Mouse (Mus musculus) layer of hippocampus, postnatal 25 days (tissue): ENCODE measurements around the gene Lce1b. TPM values are rescaled to one million over a fixed set of nuclear protein-coding genes. Genes with fewer than 3 reads are reported as not detected.

Source experiments
- DNase-seq, 2 experiments: peaks; one replicate each; pipeline ENCODE4 v3.0.0; 2022; ENCODE audit warnings: mixed read lengths in 2 of 2, low spot score in 1 of 2; ENCODE audit errors: extremely low spot score in 1 of 2
- total RNA-seq, 2 experiments: library from RNA; stranded (reverse); gene quantifications; 2 replicates each; pipeline ENCODE4 v1.2.3; 2021

Gene Lce1b
- not detected for total RNA-seq

DNA sequence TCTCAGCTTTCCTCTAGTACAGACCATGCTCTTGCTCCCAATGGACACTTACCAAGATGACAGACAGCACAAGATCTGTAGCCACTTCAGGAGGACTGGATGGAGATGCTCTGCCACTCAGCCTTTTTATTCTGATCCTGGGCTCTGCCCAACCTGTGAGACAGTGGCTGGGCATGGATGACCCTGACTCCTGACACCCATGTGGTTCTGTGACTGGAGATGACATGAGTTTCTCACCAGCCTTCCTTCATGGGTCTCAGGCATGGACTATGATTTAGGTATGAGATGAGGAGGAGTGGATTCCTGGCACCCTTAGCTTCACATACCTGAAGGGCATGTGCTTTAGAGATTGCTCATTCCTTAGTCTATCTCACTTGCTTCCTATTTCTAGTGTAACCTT is at the start of gene Lce1b:
Gene Lce1b (minus strand): TSS at position 101 of the 400 bp plus-strand sequence.
- DNase-seq: no peak

DNA sequence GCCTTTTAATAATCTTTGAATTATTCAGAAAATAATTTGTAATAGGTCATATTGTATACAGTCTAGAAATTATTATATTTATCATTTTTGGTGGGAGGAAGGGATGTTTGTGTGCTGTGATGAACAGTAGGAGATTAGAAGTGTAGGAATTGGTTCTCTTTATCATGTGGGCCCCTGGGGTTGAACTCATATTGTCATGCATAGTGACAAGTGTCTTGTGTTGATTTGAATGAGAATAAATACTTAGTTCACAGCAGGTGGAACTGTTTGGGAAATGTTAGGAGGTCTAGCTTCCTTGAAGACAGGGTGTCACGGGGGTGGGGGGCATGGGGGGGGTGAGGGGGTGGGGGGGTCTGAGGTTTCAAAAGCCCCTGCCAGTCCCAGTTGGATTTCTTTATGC is 37.9 kb upstream of the Lce1b start:
- DNase-seq: no peak

DNA sequence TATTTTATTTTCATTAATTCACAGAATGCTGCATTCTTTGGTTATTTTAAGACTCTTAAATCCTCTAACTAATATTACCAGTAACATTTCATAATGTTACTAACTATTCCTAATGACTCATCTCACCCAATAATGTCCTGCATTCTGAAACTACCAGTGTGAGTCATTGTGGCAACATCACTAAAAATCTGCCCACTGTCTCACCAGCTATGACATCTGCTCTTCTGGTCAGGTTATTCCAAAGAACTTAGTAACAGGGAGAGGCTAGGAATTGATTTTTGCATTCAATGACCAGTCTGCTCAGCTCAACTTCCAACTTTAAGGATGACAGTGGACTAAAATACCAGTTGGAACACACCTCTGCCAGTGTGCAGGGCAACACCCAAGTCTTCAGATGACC is 35.0 kb upstream of the Lce1b start:
- no peak for DNase-seq

DNA sequence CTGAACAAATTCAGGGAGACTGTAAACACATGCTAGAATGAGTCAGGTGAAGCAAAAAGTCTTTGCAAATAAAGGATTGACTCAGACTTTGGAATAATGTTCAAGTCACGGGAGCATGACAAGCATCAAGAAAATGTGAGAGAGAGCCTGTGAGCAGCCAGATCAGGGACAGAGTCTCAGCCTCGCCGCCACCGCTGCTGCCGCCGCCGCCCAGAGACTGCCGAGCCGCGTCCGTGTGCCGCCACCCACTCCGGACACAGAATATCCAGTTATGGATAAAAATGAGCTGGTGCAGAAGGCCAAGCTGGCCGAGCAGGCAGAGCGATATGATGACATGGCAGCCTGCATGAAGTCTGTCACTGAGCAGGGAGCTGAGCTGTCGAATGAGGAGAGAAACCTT is 32.4 kb upstream of the Lce1b start:
- peak in 1 of 2 experiments; percentile 4 for DNase-seq

DNA sequence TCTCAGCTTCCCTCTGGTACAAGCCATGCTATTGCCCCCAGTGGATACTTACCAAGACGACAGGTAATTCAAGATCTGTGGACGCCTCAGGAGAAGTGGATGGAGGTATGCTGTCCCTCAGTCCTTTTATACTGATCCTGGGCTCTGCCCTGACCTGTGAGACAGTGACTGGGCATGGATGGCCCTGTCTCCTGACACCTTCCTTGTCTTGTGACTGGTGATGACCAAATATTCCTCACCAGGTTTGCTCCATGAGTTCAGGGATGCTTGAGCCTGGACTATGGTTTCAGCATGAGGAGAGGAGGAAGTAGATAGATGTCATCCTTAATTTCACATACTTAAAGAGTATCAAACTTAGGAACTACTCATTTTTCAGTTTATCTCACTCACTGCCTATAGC is 30.4 kb upstream of the Lce1b start, which contains the start of gene Lce1d:
Gene Lce1d (minus strand): TSS at position 101 of the 400 bp plus-strand sequence.
- no peak for DNase-seq

DNA sequence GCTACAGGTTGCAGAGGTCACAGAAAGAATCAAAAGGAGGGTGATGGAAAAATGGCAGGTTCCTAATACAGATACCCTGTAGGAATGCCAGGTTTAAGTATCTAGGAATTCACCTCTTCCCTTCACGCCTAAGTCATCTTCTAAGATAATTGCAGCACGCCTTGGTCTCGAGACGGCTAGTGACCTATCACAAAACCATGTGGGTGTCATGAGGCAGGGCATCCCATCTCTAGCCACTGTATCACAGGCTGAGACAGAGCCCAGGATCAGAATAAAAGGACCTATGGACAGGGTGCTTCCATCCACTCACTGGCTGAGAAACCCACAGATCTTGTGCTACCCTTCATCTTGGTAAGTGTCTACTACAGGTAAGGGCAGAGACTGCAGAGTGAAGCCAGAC is 22.2 kb upstream of the Lce1b start, which contains the start of gene Lce1c:
Gene Lce1c (plus strand): TSS at position 301 of the 400 bp plus-strand sequence.
- DNase-seq: no peak

DNA sequence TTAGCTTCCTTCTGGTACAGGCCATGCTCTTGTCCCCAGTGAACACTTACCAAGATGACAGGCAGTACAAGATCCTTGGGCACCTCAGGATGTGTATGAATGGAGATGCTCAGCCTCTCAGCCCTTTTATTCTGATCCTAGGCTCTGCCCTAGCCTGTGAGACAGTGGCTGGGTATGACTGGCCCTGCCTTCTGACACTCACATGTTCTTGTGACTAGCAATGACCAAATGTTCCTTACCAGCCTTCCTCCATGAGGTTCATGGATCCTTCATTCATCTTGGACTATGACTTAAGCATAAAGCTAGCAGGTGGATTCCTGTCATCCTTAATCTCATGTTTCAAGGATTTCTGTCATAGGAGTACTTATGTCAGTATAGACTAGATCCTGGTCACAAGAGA is 13.5 kb upstream of the Lce1b start, which contains the start of gene Lce1a2:
Gene Lce1a2 (minus strand): TSS at position 101 of the 400 bp plus-strand sequence.
- DNase-seq: no peak

DNA sequence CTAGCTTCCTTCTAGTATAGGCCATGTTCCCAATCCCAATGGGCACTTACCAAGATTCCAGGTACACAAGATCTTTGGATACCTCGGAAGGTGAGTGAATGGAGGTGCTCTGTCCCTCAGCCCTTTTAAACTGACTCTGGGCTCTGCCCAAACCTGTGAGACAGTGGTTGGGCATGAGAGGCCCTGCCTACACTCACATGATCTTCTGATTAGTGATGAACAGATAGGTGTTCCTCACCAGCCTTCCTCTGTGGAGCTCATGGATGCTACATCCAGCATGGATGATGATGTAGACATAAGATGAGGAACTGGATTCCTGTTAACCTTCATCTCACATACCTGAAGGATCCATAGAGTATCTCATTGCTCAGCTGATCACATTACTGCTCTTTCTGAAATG is 8.5 kb downstream of the Lce1b start, which contains the start of gene Lce1a1:
Gene Lce1a1 (minus strand): TSS at position 101 of the 400 bp plus-strand sequence.
- no peak for DNase-seq

DNA sequence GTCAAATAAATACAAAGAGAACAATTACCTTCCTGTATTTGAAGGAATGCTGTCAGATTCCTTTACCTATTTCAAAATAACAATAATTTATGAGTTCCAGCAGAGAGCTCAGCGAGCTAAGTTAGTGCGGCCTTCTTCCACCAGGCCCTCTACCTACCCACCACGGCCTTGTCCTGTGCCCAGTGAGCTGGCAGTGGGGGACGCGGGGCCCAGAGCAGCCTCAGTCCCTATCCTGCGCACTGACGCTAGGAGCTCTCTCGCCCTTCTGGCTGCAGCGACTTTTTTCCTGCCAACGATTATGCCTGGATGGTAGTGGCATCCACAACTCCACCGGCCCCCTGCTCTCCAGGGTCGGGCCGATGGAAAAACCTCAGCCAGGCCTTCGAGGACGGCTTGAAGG is 16.9 kb downstream of the Lce1b start:
- no peak for DNase-seq

DNA sequence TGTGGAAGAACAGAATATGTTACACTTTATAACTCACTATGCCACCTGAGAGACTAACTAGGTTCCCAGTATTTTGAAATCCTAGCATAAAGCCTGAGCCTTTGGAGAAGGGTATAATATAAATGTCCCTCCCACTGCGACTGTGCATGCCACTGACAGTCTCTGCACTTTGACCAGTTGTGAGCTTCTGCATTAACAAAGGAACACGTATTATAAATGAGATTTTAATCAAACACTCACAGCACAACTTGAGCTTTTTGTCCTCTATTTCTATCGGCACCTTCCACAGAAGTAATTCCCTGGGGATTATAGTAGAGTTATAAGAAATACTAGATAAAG is 18.1 kb downstream of the Lce1b start:
- no peak for DNase-seq

DNA sequence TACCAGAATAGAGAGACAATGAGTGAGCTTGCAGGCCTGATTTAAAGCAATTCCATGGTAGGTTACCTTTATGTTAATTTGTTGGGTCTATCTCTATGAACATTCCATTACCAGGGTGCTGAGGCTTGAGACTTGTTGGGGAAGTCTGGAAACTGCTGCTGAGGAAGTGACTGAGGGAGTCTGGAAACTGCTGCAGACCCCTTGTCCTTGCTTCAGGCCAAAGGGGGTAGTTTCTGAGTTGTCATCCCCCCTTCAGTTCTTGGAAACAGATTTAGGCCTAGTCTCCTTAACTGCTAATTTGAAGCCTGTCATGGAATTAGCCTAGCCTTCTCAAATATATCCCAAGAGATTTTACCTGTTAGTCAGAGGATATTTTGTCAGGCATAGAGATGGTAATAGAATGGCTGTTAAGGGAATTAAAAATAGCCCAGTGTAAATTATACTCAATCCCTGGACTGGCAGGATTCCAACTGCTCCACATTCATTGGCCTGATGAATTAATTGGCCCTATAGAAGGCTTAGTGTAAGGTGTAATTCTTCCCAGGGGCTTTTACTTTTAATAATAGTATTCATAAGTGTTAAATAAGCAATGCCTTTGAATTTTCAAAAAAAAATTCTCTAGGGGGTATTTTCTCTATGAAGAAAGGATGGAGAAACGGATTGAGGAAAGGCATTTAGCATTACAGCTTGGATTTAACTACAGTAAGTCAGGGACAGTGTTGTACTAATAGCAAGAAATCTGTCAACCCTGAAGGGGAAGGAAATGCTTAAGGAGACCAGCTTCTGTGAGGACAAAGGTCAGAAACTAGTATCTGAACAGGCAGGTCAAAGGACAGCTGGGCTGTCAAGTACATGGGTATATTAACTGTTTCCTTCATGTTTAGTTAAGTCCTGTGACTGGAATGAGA is 18.7 kb downstream of the Lce1b start:
- no peak for DNase-seq

DNA sequence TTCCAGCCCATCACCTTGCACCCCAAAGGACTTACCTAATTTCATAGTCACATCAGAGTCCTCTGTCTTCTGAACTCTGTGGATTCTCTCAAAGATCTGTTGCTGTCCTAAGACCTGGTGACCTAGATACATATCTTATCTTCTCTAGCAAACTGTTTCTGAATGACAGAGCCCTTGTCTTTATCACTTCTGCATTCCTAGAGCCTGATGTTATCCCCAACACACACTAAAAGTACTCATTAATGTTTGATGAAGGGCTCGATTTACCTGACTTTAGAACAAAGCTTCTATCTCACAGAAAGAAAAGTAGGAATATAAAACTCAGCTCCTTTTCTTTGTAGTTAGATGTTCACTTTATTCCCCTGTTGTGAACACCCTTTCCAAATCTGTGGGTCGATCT is 35.2 kb downstream of the Lce1b start, which contains the start of gene Lce6a:
Gene Lce6a (minus strand): TSS at position 101 of the 400 bp plus-strand sequence.
- no peak for DNase-seq

DNA sequence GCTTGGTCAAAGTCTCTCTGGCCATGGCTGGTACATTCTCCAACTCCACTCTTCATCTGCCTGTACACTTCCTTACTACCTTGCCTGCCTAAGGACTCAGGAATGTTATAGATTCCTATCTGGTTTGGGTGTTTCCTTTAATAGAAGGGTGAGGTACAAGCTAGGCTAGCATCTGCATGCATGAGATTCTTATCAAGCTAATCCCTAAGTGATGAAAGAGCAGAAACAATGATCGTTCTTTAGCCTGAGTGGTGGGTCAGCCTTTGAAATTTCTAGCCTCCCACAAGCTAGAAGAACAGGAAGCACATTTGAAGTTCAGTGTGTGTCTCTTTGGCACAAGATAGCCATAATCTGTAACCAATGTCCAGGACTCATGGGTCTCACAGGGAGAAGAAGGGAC is 46.9 kb downstream of the Lce1b start:
- DNase-seq: no peak

DNA sequence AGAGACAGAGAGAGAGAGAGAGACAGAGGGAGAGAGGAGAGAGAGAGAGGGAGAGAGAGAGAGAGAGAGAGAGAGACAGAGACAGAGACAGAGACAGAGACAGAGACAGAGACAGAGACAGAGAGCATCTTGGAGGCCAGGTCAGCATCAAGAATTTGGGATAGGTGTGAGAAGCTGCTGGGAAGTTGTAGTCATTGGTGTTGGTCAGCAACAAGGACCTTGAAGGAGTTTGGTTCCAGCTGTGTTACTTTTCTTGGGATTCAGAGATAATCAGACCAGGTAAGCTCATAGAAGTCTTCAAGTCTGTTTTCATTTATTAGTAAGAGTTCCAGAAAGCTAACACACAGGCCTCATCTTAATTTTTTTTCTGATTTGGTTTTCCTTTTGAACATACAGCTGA is 49.3 kb downstream of the Lce1b start, which contains the start of gene 2210017I01Rik:
Gene 2210017I01Rik (minus strand): TSS at position 101 of the 400 bp plus-strand sequence.
- DNase-seq: no peak

Other genes with a start within 250 kb of the Lce1b start
- gene Sprr2i, start 248.9 kb downstream of the Lce1b start, total RNA-seq: not detected
- not detected for gene Sprr2j-ps, start 238.8 kb downstream of the Lce1b start, total RNA-seq
- gene Gm9774, start 227.5 kb downstream of the Lce1b start, total RNA-seq: 1 to 10 TPM; 2.3 to 3.6 TPM
- not detected for gene Sprr2k, start 224.3 kb downstream of the Lce1b start, total RNA-seq
- not detected for gene Sprr1b, start 218.1 kb downstream of the Lce1b start, total RNA-seq
- gene Sprr3, start 198.2 kb downstream of the Lce1b start, total RNA-seq: not detected
- gene Sprr1a, start 171.0 kb downstream of the Lce1b start, total RNA-seq: not detected
- gene Sprr4, start 156.4 kb downstream of the Lce1b start, total RNA-seq: not detected
- not detected for gene 2310046K23Rik, start 122.4 kb downstream of the Lce1b start, total RNA-seq
- not detected for gene Ivl, start 83.2 kb downstream of the Lce1b start, total RNA-seq
- gene Smcp, start 67.9 kb downstream of the Lce1b start, total RNA-seq: not detected
- not detected for gene 2210017I01Rik, start 49.4 kb downstream of the Lce1b start, total RNA-seq
- not detected for gene Lce6a, start 35.3 kb downstream of the Lce1b start, total RNA-seq
- gene Lce1a1, start 8.6 kb downstream of the Lce1b start, total RNA-seq: not detected
- gene Lce1a2, start 13.4 kb upstream of the Lce1b start, total RNA-seq: not detected
- gene Lce1c, start 22.3 kb upstream of the Lce1b start, total RNA-seq: not detected
- not detected for gene Lce1d, start 30.3 kb upstream of the Lce1b start, total RNA-seq
- gene Lce1e, start 52.1 kb upstream of the Lce1b start, total RNA-seq: not detected
- gene Lce1f, start 63.4 kb upstream of the Lce1b start, total RNA-seq: not detected
- gene Gm38119, start 82.2 kb upstream of the Lce1b start, total RNA-seq: not detected
- gene Lce1g, start 95.4 kb upstream of the Lce1b start, total RNA-seq: not detected
- not detected for gene Lce1h, start 108.1 kb upstream of the Lce1b start, total RNA-seq
- gene Lce1i, start 122.0 kb upstream of the Lce1b start, total RNA-seq: not detected
- gene Lce1j, start 133.6 kb upstream of the Lce1b start, total RNA-seq: not detected
- gene Lce1k, start 151.0 kb upstream of the Lce1b start, total RNA-seq: not detected
- gene Kprp, start 170.3 kb upstream of the Lce1b start, total RNA-seq: not detected
- gene Lce1l, start 194.4 kb upstream of the Lce1b start, total RNA-seq: not detected
- not detected for gene 2310050C09Rik, start 213.3 kb upstream of the Lce1b start, total RNA-seq